Mouse (Mus musculus) layer of hippocampus, adult 6 months (tissue): ENCODE data around the gene Fkbpl. TPM values are rescaled to one million over a fixed set of nuclear protein-coding genes. Genes with fewer than 3 reads are reported as not detected.

ENCODE experiments used
- long read RNA-seq, 2 experiments: library from polyadenylated mRNA; unstranded; transcript quantifications; one replicate each; pipeline ENCODE4 v2.0.0; 2019 to 2020
- polyA plus RNA-seq: library from polyadenylated mRNA; unstranded; fragments of <200 nt; fragmentation: Nextera tagmentation; gene quantifications from 2 replicates; pipeline ENCODE4 v1.2.3, GENCODE M21; 2021

The Fkbpl gene
- 18.3 and 19.7 TPM in 2 replicates for polyA plus RNA-seq
- long read RNA-seq, experiment 1, transcript Fkbpl-201 (2 exons, 1,270 nt) = major isoform, 16 of 18 reads
- long read RNA-seq, experiment 1, partial matches to known transcripts = 0 of 18 reads
- long read RNA-seq, experiment 1, other reads (novel, unspliced or antisense) = 1 of 18 reads
- long read RNA-seq, experiment 2, transcript Fkbpl-201 (2 exons, 1,270 nt) = major isoform, 20 of 26 reads
- long read RNA-seq, experiment 2, partial matches to known transcripts = 0 of 26 reads
- long read RNA-seq, experiment 2, other reads (novel, unspliced or antisense) = 2 of 26 reads

GRCm38 (mm10) chr17:34644608-34645007 lies at the start of gene Fkbpl:
Gene Fkbpl, plus strand, starts transcription at chr17:34644764.

GRCm38 (mm10) chr17:34597566-34598095 lies 46.9 kb upstream of the Fkbpl start, which contains the start of gene Ager:
Gene Ager, plus strand, starts transcription at chr17:34597862.

DNA sequence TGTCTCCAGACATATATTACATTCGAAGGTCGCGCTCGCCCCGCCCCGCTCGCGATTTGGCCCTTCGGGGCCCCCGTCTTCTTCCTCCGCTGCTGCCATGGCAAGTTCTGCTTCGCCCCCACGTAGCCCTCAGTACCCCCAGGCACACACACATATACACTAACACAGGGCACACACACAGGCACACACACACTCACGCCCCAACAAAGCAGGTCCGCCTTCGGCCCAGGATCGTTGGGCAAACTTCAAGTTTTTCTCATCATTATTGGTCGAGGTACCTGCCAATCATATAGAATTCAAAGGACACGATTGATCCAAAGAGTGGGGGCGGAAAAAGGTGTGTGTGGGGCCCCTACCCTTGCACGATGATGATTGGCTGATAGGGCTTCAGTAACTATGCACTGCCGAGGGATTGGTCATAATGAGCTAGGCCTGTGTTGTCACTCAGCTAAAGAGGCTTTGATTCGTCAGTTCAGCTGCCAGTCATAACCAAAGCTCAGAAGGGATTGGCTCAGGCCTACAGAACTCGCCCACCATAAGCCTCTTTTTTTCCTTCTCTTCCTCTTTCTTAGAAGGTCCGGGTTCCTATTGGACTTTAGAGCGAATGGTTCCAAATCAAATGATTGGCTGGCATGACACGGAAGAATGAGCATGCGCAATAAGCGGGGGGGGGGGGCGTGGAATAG lies 41.0 kb upstream of the Fkbpl start, which contains the start of gene Rnf5:
TSS of gene Rnf5 (minus strand) at position 316 of the 686 bp plus-strand sequence.

GRCm38 (mm10) chr17:34604061-34604508 lies 40.5 kb upstream of the Fkbpl start, which contains the start of gene Agpat1:
Gene Agpat1, plus strand, starts transcription at chr17:34604262.

GRCm38 (mm10) chr17:34615871-34616270 lies 28.7 kb upstream of the Fkbpl start, which contains the start of gene Egfl8:
Gene Egfl8, minus strand, starts transcription at chr17:34615971.

DNA sequence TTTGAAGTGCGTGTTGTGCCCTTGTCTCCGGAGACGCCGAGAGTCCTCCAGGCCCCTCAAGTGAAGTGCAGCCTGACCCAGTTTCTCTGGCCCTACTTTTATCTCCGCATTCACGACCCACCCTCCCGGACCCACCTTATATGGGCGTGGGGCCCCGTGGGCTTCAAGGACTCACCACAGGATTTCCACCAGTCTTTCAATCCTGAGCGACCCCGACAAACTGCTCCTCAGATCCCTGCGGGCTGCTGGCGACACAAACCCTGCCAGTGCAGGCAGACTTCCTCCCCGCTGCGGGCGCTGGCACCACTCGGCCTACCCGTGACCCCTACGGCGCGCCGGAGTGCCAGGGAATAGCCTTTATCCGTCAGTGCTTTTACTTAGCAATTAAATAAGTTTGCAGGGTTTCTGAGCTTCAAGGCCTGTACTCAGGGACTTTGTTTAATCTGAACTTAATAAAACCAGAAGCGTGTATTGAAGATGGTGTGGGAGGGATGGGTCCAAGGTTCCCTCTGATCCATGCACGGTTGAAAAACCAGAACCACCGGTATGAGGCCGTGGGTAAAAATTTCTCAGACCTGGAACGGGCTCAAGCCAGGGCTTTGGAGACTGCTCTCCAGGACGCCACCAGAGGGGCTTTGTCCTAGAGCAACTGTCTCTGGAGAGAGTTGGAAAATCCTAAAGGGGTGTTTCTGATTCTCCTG lies 16.5 kb upstream of the Fkbpl start, which contains the start of gene Ppt2:
TSS of gene Ppt2 (minus strand) at position 568 of the 701 bp plus-strand sequence.

DNA sequence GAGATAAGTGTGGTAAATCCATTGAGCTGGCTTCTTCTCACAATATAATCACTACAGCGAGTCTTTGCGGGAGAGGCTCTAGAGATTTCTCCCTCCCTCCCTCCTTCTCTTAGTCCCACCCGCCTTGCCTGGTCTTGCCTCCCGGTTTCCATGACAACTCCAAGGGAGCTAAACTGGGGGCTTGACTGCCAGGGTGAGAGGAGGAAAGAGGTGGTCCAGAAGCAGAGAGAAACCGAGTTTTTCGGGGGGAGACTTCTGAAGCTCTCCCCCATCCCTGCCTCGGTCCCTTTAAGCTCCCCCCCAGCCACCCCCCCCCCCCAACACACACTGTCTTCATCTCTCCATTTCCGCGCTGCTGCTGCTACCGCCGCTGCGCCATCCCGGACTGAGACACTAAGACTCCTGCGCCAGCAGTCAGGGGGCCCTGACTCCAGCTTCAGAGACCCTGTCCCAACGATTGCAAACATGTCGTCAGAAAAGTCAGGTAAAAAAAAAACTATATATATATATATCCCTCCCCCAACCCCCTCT lies 15.3 kb upstream of the Fkbpl start, which contains the start of gene Prrt1:
TSS of gene Prrt1 (plus strand) at position 313 of the 531 bp plus-strand sequence.

DNA sequence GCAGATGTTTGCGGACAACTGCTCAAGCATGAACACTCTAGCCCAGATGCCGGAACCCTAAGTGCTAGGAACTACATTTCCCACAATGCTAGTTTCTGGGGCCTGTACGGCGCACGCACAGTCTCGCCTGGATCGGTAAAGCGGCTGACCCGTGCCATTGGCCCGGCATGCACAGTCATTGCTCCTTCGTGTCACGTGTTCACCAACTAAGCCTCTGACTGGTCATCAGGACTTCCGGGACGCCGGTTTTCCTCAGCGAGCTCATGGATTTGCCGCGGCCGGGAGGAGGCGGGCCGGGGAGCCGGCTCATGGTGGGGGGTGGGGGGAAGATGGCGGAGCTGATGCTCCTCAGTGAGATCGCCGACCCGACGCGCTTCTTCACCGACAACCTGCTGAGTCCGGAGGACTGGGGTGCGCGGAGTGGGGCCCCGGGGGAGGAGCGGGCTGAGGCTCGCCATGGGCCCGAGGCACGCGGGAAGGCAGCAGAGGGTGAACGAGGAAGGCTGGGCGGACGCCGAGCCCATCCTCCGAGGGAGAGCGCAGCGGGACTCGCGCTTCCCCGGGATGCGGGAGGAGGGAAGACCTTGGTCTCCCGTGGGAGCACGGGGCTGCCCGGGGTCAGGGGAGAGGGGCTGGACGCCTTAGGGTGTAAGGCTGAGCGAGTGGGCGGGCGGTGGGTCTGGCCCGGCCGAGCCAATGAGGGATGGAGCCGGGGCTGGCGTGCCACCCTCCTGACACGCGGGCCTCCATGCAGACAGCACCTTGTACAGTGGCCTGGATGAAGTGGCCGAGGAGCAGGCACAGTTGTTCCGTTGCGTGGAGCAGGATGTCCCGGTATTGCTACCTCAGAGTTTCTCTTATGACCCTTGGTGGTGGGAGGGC lies 2.6 kb downstream of the Fkbpl start, which contains the start of gene Atf6b:
TSS of gene Atf6b (plus strand) at position 241 of the 882 bp plus-strand sequence.

GRCm38 (mm10) chr17:34670235-34670634 lies 25.7 kb downstream of the Fkbpl start, which contains the start of gene Tnxb:
Gene Tnxb, plus strand, starts transcription at chr17:34670535.

Other genes starting within 250 kb of the Fkbpl start
- gene BC051142, start 245.9 kb upstream of the Fkbpl start, polyA plus RNA-seq = 0.94 and 1.4 TPM in 2 replicates
- not detected in 2 replicates for gene Btnl4, start 167.4 kb upstream of the Fkbpl start, polyA plus RNA-seq
- gene Btnl6, start 127.4 kb upstream of the Fkbpl start, polyA plus RNA-seq = not detected in 2 replicates
- 1.1 and 1.3 TPM in 2 replicates for gene Notch4, start 80.5 kb upstream of the Fkbpl start, polyA plus RNA-seq
- 0.38 and 0.58 TPM in 2 replicates for gene Gpsm3, start 55.0 kb upstream of the Fkbpl start, polyA plus RNA-seq
- 1.8 and 2.0 TPM in 2 replicates for gene Pbx2, start 53.5 kb upstream of the Fkbpl start, polyA plus RNA-seq
- gene Ager, start 46.9 kb upstream of the Fkbpl start, polyA plus RNA-seq = 0.57 and 2.0 TPM in 2 replicates
- gene Rnf5, start 41.1 kb upstream of the Fkbpl start, polyA plus RNA-seq = 191 and 194 TPM in 2 replicates
- 76.2 and 84.4 TPM in 2 replicates for gene Agpat1, start 40.5 kb upstream of the Fkbpl start, polyA plus RNA-seq
- 2.5 and 3.3 TPM in 2 replicates for gene Egfl8, start 28.8 kb upstream of the Fkbpl start, polyA plus RNA-seq
- 8.3 and 9.4 TPM in 2 replicates for gene Ppt2, start 16.3 kb upstream of the Fkbpl start, polyA plus RNA-seq
- gene Prrt1, start 15.2 kb upstream of the Fkbpl start, polyA plus RNA-seq = 19.2 and 21.3 TPM in 2 replicates
- 35.3 and 40.9 TPM in 2 replicates for gene Atf6b, start 2.4 kb downstream of the Fkbpl start, polyA plus RNA-seq
- gene Tnxb, start 25.8 kb downstream of the Fkbpl start, polyA plus RNA-seq = 0.31 and 0.33 TPM in 2 replicates
- 9.3 and 15.6 TPM in 2 replicates for gene C4b, start 99.1 kb downstream of the Fkbpl start, polyA plus RNA-seq
- gene Cyp21a1, start 159.8 kb downstream of the Fkbpl start, polyA plus RNA-seq = not detected in 2 replicates
- gene Stk19, start 192.2 kb downstream of the Fkbpl start, polyA plus RNA-seq = 55.5 and 61.6 TPM in 2 replicates
- 26.3 and 27.8 TPM in 2 replicates for gene Dxo, start 192.3 kb downstream of the Fkbpl start, polyA plus RNA-seq
- 23.6 and 26.5 TPM in 2 replicates for gene Skiv2l, start 205.4 kb downstream of the Fkbpl start, polyA plus RNA-seq
- 36.8 and 43.3 TPM in 2 replicates for gene Nelfe, start 205.6 kb downstream of the Fkbpl start, polyA plus RNA-seq
- 0.49 and 0.80 TPM in 2 replicates for gene Cfb, start 217.8 kb downstream of the Fkbpl start, polyA plus RNA-seq
- 0.23 and 0.26 TPM in 2 replicates for gene Zbtb12, start 234.7 kb downstream of the Fkbpl start, polyA plus RNA-seq
- gene Gm20547, start 237.3 kb downstream of the Fkbpl start, polyA plus RNA-seq = not detected in 2 replicates